Mouse (Mus musculus) frontal cortex, postnatal 25 days (tissue): ENCODE measurements around the gene Sez6l2.
A peak's percentile ranks its signal among the peaks of the same experiment; 100 is the strongest.

Experiments used
- DNase-seq, 2 experiments: peaks; one replicate each; pipeline ENCODE4 v3.0.0; 2022; ENCODE audit warnings: low spot score in 2 of 2

Gene Sez6l2

DNA sequence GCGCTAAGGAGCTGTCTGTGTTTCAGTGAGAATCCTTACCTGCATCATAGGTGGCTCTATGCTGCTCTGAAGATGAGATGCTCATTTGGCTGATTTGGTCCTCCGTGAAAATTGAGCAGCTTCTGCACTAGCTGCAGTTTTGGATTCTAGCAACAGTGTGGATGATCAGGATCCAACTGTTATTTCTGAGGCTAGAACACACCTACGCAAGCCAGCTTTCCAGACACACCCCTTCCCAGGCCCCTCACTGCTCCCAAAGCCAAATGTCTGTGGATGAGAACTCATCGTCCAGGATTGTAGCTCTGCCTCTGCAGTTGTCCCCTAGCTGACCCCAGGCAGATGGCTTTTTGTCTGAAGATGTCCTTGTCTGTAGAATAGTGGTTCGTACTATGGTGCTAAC is 10.7 kb downstream of the Sez6l2 start:
- DNase-seq: no peak

DNA sequence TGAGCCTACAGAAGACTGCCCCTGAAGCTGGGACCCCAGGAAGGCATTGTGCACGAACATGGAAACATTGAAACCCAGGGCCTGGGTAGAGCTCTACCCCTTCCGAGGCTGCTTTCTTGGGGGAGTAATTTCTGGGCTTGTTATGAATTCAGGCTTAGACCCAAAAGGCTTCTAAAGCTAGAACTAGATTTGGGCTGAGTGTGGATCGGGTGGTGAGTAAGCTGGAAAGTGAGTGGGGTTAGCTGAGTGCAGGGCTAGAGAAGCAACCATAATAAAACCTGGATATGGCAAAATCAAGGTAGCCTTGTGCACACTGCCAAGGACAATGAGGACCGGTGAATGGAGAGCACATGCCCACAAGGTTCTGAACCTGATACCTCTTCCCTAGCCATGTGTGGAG is 11.6 kb downstream of the Sez6l2 start:
- no peak for DNase-seq

DNA sequence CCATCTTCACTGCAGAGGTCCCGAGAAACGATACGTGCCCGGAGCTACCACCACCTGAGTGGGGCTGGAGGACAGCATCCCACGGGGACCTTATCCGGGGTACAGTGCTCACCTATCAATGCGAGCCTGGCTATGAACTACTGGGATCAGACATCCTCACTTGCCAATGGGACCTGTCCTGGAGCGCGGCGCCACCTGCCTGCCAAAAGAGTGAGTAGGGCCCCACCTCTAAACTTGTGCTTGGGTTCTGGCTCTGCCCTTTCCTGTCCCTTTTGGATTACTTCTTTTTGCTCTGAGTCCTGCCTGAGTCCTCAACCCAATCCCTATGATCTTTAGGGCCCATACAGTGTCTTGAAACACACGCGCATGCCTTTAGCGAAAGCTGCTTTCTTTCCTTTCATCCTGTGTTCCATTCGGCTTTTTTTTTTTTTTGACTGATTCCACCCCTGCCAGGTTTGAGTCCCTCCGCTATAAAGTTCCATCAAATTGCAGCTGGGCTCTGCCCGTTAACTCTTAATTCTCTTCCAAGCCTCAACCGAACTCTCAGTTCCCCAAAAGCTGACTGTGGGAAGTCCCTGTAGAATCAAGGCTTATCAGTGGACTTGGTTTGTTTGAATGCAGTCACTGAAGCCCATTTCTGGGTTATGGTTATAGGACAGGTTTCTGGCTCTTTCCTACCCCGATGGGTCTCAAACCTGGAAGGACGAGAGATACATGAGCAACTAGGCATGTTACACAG is 13.4 kb downstream of the Sez6l2 start:
- DNase-seq: no peak

DNA sequence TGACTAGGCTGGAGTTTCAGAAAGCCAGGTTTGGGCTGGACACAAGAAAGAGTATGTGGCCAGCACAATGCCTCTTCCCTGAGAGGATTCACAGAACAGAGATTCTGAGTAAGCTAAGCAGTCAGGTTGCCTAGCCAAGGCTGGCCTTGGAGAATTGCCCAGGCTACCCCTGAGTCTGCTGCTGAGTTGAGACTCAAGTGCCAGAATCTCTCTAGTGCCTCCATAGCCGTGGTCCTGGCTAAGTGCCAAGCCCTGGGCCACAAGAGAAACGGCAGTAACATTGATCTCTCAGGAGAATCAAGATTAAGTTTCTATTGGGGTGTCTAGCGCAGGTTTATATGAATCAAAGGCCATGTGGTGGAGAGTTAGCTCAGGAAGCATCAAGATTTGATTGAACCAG is 15.2 kb downstream of the Sez6l2 start:
- no peak for DNase-seq

- no peak for DNase-seq
Observed at GRCm38 (mm10) chr7:126967361-126967760, 17.0 kb downstream of the Sez6l2 start.

- DNase-seq: no peak
Observed at GRCm38 (mm10) chr7:126975493-126975892, 25.1 kb downstream of the Sez6l2 start.

DNA sequence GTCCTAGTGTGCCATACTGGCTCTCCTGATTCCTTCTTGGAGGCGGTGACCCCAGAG is 25.4 kb downstream of the Sez6l2 start, which contains the start of gene Cdipt:
Gene Cdipt (plus strand): TSS at position 22 of the 57 bp plus-strand sequence.
- no peak for DNase-seq

DNA sequence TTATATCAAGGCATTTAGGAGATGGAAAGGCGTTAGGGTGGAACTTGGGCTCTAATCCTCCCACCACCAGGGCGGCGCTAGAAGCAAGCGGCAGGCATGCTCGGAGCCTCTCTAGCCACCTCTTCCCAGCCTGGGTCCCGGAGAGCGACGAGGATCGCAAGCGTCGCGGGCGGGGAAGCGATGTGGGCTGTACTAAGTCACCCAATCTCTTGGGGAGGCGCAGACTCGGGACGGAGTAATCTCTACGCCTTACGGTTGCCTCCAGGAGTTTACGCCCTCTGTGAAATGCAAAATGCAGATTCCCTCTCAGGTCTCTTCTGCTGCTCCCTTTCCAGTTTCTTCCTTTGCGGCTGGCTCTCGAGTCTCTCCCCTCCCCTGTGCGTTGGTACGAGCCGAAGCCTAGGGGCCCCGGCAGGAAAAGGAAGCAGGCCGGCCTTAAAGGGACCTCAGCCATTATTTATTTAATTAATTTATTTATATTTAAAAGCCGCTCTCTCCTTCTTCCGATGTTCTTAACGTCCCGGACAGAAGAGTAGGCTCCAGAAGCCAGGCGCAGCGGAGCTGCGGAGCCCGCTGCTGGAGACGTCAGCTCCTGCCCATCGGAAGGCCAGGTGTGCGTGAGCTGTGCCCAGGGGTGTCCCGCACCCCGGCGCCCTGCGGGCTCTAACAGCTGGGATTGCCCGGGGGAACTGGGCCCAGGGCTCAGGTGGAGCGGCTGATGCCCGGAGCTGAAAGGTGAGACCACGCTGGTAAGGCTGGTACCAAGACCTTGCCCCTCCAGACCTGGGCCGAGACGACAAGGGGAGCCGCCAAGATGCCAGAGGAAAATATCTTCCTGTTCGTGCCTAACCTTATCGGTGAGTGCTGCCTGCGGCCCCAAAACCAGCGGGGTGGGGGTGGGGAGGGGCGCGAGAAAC is 25.8 kb downstream of the Sez6l2 start, which contains the start of gene Cdiptos:
Gene Cdiptos (minus strand): TSS at position 149 of the 917 bp plus-strand sequence.
- DNase-seq: peak; percentile 96 to 98

DNA sequence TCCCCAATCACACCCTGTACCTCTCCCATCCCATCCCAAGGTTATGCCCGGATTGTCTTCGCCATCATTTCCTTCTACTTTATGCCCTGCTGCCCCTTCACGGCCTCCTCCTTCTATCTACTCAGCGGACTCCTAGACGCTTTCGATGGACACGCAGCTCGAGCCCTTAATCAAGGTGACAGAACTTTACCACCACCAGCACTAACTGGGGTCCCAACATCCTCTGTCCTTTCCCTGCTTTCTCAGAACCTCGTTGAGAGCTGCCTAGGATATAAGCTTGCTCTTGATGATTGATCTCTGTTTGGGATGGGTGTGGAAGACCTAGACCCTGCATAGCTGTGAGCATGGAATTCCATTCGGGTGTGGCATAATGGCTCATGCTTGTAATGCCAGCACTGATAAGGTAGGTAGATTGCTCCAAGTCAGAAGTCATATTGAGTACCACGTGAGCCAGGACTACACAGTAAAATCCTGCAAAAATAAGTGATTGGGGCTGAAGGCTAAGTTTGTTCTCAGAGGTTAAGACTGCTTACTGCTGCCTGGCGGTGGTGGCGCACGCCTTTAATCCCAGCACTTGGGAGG is 26.6 kb downstream of the Sez6l2 start:
- no peak for DNase-seq

DNA sequence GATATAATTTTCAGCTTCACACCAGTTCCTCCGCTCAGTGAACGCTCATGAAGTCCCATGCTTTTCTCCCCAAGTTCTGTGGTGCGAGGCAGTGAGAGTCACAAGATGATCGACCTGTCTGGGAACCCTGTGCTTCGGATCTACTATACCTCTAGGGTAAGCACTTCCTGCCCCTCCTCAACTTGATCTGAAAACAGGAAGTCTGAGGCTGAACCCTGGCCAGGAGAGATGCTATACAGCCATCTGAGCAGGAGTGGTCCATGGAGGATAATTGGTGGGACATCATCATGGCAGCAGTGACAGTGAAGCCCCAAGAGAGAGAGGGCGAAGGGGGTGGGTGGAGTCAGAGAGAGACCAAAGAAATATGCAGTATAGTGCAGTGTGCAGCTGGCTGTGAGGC is 28.5 kb downstream of the Sez6l2 start:
- DNase-seq: no peak

GRCm38 (mm10) chr7:126981601-126982000 is 31.2 kb downstream of the Sez6l2 start:
- no peak for DNase-seq

DNA sequence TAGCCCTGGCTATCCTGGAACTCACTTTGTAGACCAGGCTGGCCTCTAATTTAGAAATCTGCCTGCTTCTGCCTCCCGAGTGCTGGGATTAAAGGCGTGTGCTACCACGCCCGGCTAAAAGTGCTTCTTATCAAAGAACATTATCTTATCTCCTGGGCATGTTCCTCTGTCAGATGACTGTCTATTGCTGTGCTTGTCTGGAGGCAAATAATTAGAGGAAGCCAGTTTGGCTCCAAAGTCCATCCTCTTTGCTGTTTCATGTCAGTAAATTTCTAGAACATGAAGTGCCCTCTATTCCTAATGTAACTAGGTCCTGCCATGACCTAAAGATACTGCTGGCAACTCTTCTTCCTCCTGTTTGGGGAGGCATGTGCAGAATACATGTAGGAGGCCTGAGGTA is 31.7 kb downstream of the Sez6l2 start:
- no peak for DNase-seq

GRCm38 (mm10) chr7:126983113-126983512 is 32.8 kb downstream of the Sez6l2 start:
- DNase-seq: no peak

GRCm38 (mm10) chr7:126984667-126985444 is 34.5 kb downstream of the Sez6l2 start:
- no peak for DNase-seq

DNA sequence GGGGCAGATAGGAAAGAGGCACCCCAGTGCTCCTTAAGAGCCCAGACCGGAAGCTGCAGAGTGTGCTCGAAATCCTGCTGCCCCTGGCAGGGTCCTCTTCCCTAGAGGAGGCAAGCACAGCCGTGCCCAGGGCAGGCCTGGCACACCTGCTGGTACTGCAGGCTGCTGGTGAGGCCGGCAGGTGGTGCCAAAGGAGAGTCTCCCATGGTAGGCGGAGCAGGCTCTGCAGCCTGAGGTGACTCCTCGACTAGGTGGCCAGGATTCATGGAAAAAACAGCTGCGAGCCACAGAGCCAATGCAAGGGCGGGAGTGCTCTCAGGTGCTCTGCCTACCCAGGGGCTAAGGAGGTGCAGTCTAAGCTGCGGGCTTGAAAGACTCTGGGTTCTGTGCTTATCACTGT is 36.0 kb downstream of the Sez6l2 start:
- DNase-seq: no peak

- DNase-seq: no peak
Observed at GRCm38 (mm10) chr7:126988816-126989215, 38.5 kb downstream of the Sez6l2 start.

GRCm38 (mm10) chr7:126996449-126996848 is 46.1 kb downstream of the Sez6l2 start:
- DNase-seq: no peak

GRCm38 (mm10) chr7:126999568-126999967 is 49.2 kb downstream of the Sez6l2 start:
- DNase-seq: no peak

DNA sequence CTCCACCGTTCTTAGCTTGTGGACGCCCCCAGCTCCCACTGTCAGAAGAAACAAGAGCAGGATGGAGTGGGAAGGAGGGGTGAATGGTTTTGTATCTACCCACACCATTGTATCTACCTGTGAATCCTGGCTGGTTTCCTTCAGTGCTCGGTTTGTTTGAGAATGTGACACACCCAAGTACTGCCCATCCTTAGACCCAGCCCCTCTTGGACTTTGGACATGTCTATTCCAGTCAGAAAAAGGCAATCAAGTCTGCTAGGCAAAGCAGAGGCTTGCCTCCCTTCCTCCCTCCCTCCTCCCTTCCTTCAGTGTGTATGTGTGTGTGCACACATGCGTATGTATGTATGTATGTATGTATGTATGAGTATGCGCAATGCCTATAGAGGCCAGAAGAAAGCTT is 53.3 kb downstream of the Sez6l2 start:
- no peak for DNase-seq

GRCm38 (mm10) chr7:127004122-127004875 is 53.9 kb downstream of the Sez6l2 start:
- DNase-seq: no peak

DNA sequence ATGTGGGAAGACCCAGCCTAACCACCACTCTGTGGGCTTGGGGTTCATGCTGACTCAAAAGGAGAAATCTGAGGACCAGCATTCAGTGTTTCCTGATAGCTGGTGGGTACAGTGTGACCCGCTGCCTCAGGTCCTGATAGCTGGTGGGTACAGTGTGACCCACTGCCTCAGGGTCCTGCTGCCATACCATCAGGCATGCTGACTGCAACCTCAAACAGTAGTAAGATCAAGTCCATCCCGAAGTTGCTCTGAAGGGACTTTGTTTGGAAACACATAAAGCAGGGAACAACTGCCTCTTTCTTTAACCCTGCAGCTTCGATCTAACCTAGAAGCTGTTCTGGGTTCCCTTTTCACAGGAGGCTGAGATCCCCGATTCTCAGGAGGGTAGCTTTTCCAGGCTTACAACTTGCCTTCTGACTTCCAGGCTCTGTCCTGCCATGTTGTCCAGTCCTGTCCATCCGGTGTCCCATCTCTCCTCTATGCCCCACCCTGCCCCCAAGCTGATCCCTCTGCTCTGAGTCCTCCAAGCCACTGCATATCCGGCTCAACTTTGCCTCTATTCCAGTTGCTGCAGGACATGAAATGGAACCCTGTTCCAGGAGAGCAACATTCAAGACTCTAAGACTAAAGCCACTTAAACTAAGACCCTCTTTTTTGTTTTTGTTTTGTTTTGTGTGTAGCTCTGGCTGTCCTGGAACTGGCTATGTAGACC is 57.1 kb downstream of the Sez6l2 start:
- DNase-seq: no peak
